Mouse (Mus musculus) forebrain, embryonic 13.5 days (tissue): ENCODE results near the gene Taar7a. TPM values are rescaled to one million over a fixed set of nuclear protein-coding genes. Genes with fewer than 3 reads are reported as not detected.

Source experiments
- polyA plus RNA-seq: library from polyadenylated mRNA; unstranded; fragments of >200 nt; fragmentation: Nextera tagmentation; extraction: Ambion mirVana; gene quantifications from 2 replicates; pipeline ENCODE4 v1.2.1, GENCODE M21; 2015

Gene Taar7a
- polyA plus RNA-seq, 1 experiment from 2014 or later: not detected

Other genes with a start within 250 kb of the Taar7a start
- gene Rps12, start 206.2 kb downstream of the Taar7a start, polyA plus RNA-seq: 142 and 148 TPM in 2 replicates
- gene Slc18b1, start 196.5 kb downstream of the Taar7a start, polyA plus RNA-seq: 15.9 and 16.7 TPM in 2 replicates
- not detected in 2 replicates for gene Vnn3, start 142.0 kb downstream of the Taar7a start, polyA plus RNA-seq
- gene Vnn1, start 98.8 kb downstream of the Taar7a start, polyA plus RNA-seq: 0.14 TPM in 1 of 2 replicates, not detected in the other
- not detected in 2 replicates for gene Taar1, start 73.1 kb downstream of the Taar7a start, polyA plus RNA-seq
- not detected in 2 replicates for gene Taar2, start 54.9 kb downstream of the Taar7a start, polyA plus RNA-seq
- gene Taar3, start 43.9 kb downstream of the Taar7a start, polyA plus RNA-seq: not detected in 2 replicates
- gene Taar4, start 33.0 kb downstream of the Taar7a start, polyA plus RNA-seq: not detected in 2 replicates
- not detected in 2 replicates for gene Taar5, start 22.8 kb downstream of the Taar7a start, polyA plus RNA-seq
- gene Taar6, start 7.8 kb downstream of the Taar7a start, polyA plus RNA-seq: not detected in 2 replicates
- gene Taar7b, start 6.5 kb upstream of the Taar7a start, polyA plus RNA-seq: not detected in 2 replicates
- gene Taar7d, start 33.7 kb upstream of the Taar7a start, polyA plus RNA-seq: not detected in 2 replicates
- not detected in 2 replicates for gene Taar7e, start 44.1 kb upstream of the Taar7a start, polyA plus RNA-seq
- gene Taar7f, start 56.0 kb upstream of the Taar7a start, polyA plus RNA-seq: not detected in 2 replicates
- gene Taar8a, start 83.0 kb upstream of the Taar7a start, polyA plus RNA-seq: not detected in 2 replicates
- not detected in 2 replicates for gene Taar8b, start 98.8 kb upstream of the Taar7a start, polyA plus RNA-seq
- not detected in 2 replicates for gene Taar8c, start 108.4 kb upstream of the Taar7a start, polyA plus RNA-seq
- not detected in 2 replicates for gene Taar9, start 116.1 kb upstream of the Taar7a start, polyA plus RNA-seq
- 179 TPM in 2 replicates for gene Stx7, start 155.8 kb upstream of the Taar7a start, polyA plus RNA-seq
- 0.88 and 1.4 TPM in 2 replicates for gene Moxd1, start 230.0 kb upstream of the Taar7a start, polyA plus RNA-seq